In the genomic region with DNA sequence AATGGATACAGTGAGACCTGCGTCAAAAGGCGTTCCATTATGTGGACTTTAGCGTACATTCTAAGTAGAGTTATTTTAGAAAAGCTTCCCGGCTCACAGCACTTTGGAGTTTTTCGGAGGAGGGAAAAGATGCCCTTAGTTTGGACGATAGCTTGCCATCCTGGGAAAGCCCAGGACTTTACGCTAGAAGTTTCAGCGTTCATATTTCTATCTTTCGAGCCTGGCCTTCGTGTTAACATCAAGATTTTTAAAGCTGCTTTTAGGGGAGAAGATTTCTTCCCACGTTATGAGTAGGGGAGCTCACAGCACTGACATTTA, we compare ENCODE assay signal across 9 mouse cellular contexts. TPM values are rescaled to one million over a fixed set of nuclear protein-coding genes. Genes with fewer than 3 reads are reported as not detected.
DNase-seq lines count a peak whose midpoint lies in the region; ATAC-seq and TF ChIP-seq lines count a peak whose summit lies in the region.
"Had no signal": no experiment of that assay in that cellular context is flagged by ENCODE, and none has a peak within 500 bp of the region (broad histone marks: within the 10 kb centered on the region; RNA-seq: fewer than 3 reads in every experiment).

No protein-coding gene starts in this region.

- ATAC-seq in neural tube, embryonic 14.5 days (ENCODE audit: low read depth) = no peak

- TF ChIP-seq CTCF in lung, adult 2 months (IDR thresholded peaks at IDR 0.05; ENCODE audit: insufficient read depth, low read length) = no peak
- TF ChIP-seq CTCF in embryonic fibroblast, embryonic 13.5 days (IDR thresholded peaks at IDR 0.05; ENCODE audit: borderline replicate concordance, insufficient read depth, low read length) = no peak

- WGBS in lung, adult 2 months = under 1% methylated on average over 11 of the region's 11 CpGs
- WGBS in limb, embryonic 10.5 days = 6% methylated on average over 11 of the region's 11 CpGs
- WGBS in neural tube, embryonic 14.5 days = 3% methylated on average over 11 of the region's 11 CpGs

- H3K9ac ChIP-seq in neural tube, embryonic 14.5 days (replicated peaks; ENCODE audit: low read depth, low read length) = peak overlapping the region; percentile 39; the same call in 1 of the 2 replicates

- peak overlapping the region; percentile 66 for H3K4me3 ChIP-seq in lung, adult 2 months (replicated peaks; ENCODE audit: extremely low read depth, low read depth, low read length)
- H3K4me3 ChIP-seq in embryonic fibroblast, embryonic 13.5 days (ENCODE audit: insufficient read depth, low read length) = peak overlapping the region; percentile 66
- peak overlapping the region; percentile 80 for H3K4me3 ChIP-seq in limb, embryonic 10.5 days
- peak overlapping the region; percentile 72 for H3K4me3 ChIP-seq in neural tube, embryonic 14.5 days (ENCODE audit: low read depth, low read length)

- no peak for DNase-seq in lung, adult 2 months
- DNase-seq in lung, postnatal 10 days = no peak
- DNase-seq in limb, embryonic 10.5 days (ENCODE audit: low spot score) = no peak
- DNase-seq in layer of hippocampus, adult 9-10 months (ENCODE audit: low spot score) = no peak
- no peak for DNase-seq in cerebellum, postnatal 10 days
- DNase-seq in adrenal gland, adult 8-10 months = no peak

- no peaks in the 10 kb centered on the region for H3K27me3 ChIP-seq in limb, embryonic 10.5 days (ENCODE audit: low read depth, poor library complexity, severe bottlenecking)
- H3K27me3 ChIP-seq in neural tube, embryonic 14.5 days (ENCODE audit: control insufficient read depth, insufficient read depth, low read length) = no peaks in the 10 kb centered on the region

- H3K4me2 ChIP-seq in neural tube, embryonic 14.5 days (ENCODE audit: low read depth, low read length) = peak overlapping the region; percentile 60

- H3K27ac ChIP-seq in embryonic fibroblast, embryonic 13.5 days (ENCODE audit: insufficient read depth, low read length) = no peak overlapping the region
- peak overlapping the region; percentile 51; the same call in 1 of the 2 replicates for H3K27ac ChIP-seq in limb, embryonic 10.5 days
- H3K27ac ChIP-seq in neural tube, embryonic 14.5 days (ENCODE audit: low read depth, low read length) = 0 out of 2 replicates have a peak overlapping the region, but pooled peaks have one; percentile 22

- TF ChIP-seq POLR2A in lung, adult 2 months (IDR thresholded peaks at IDR 0.05; ENCODE audit: borderline replicate concordance, extremely low read depth, low read depth, low read length) = no peak
- TF ChIP-seq POLR2A in embryonic fibroblast, embryonic 13.5 days (IDR thresholded peaks at IDR 0.05; ENCODE audit: low read depth, low read length) = no peak

- no peaks in the 10 kb centered on the region for H3K4me1 ChIP-seq in lung, adult 2 months (ENCODE audit: control insufficient read depth, insufficient read depth, low read length)
- no peaks in the 10 kb centered on the region for H3K4me1 ChIP-seq in embryonic fibroblast, embryonic 13.5 days (ENCODE audit: control insufficient read depth, insufficient read depth, low read length)
- no peaks in the 10 kb centered on the region for H3K4me1 ChIP-seq in limb, embryonic 10.5 days
- H3K4me1 ChIP-seq in neural tube, embryonic 14.5 days (ENCODE audit: control insufficient read depth, insufficient read depth, low read length) = peaks cover 2% of the 10 kb centered on the region; the same call in 1 of the 2 replicates

- H3K36me3 ChIP-seq in limb, embryonic 10.5 days = no peaks in the 10 kb centered on the region
- no peaks in the 10 kb centered on the region for H3K36me3 ChIP-seq in neural tube, embryonic 14.5 days (ENCODE audit: control insufficient read depth, insufficient read depth, low read length)

- no peaks in the 10 kb centered on the region for H3K9me3 ChIP-seq in limb, embryonic 10.5 days (replicated peaks)
- H3K9me3 ChIP-seq in neural tube, embryonic 14.5 days (ENCODE audit: control insufficient read depth, low read length) = no peaks in the 10 kb centered on the region

RNA-seq across cellular contexts. Expression of a gene that starts 0.9 kb away (rescaled TPM):
- 0.12 and 0.33 TPM in 2 replicates for polyA plus RNA-seq in lung, adult 2 months (2012; rRNA removed)
- polyA plus RNA-seq in embryonic fibroblast, embryonic 13.5 days (2011; ENCODE audit: insufficient read length, low read depth, missing spikeins) = 0.14 TPM in 1 of 2 replicates, not detected in the other
- polyA plus RNA-seq in limb, embryonic 10.5 days (2016; fragmentation: Nextera tagmentation; extraction: Ambion mirVana) = 0.04 TPM in 1 of 2 replicates, not detected in the other
- polyA plus RNA-seq in neural tube, embryonic 14.5 days (2014; fragmentation: Nextera tagmentation; extraction: Ambion mirVana) = 10.8 and 16.5 TPM in 2 replicates
- 1 to 10 TPM in 2 of 4 experiments, under 1 TPM in 2; 0.52 to 1.9 (median 0.89) TPM for total RNA-seq in adrenal gland, adult 8-10 months (2022)

RNA-seq across cellular contexts. Expression of a gene that starts 7.4 kb away (rescaled TPM):
- not detected in 2 replicates for polyA plus RNA-seq in lung, adult 2 months (2012; rRNA removed)
- polyA plus RNA-seq in embryonic fibroblast, embryonic 13.5 days (2011; ENCODE audit: insufficient read length, low read depth, missing spikeins) = not detected in 2 replicates
- not detected in 2 replicates for polyA plus RNA-seq in limb, embryonic 10.5 days (2016; fragmentation: Nextera tagmentation; extraction: Ambion mirVana)
- not detected in 2 replicates for polyA plus RNA-seq in neural tube, embryonic 14.5 days (2014; fragmentation: Nextera tagmentation; extraction: Ambion mirVana)
- not detected for total RNA-seq in adrenal gland, adult 8-10 months (2022)
- total RNA-seq: layer of hippocampus, postnatal 25 days had no signal

RNA-seq across cellular contexts. Expression of a gene that starts 46.7 kb away (rescaled TPM):
- 1.7 and 2.8 TPM in 2 replicates for polyA plus RNA-seq in lung, adult 2 months (2012; rRNA removed)
- polyA plus RNA-seq in embryonic fibroblast, embryonic 13.5 days (2011; ENCODE audit: insufficient read length, low read depth, missing spikeins) = 3.5 and 4.6 TPM in 2 replicates
- 7.9 and 9.7 TPM in 2 replicates for polyA plus RNA-seq in limb, embryonic 10.5 days (2016; fragmentation: Nextera tagmentation; extraction: Ambion mirVana)
- 27.2 and 31.9 TPM in 2 replicates for polyA plus RNA-seq in neural tube, embryonic 14.5 days (2014; fragmentation: Nextera tagmentation; extraction: Ambion mirVana)
- 10 to 100 TPM; 18.1 to 40.9 (median 28.0) TPM for total RNA-seq in adrenal gland, adult 8-10 months (2022)

RNA-seq across cellular contexts. Expression of a gene that starts 47.5 kb away (rescaled TPM):
- polyA plus RNA-seq in lung, adult 2 months (2012; rRNA removed) = 3.3 and 4.8 TPM in 2 replicates
- 12.6 and 14.4 TPM in 2 replicates for polyA plus RNA-seq in embryonic fibroblast, embryonic 13.5 days (2011; ENCODE audit: insufficient read length, low read depth, missing spikeins)
- 6.4 and 6.9 TPM in 2 replicates for polyA plus RNA-seq in limb, embryonic 10.5 days (2016; fragmentation: Nextera tagmentation; extraction: Ambion mirVana)
- 7.3 and 7.6 TPM in 2 replicates for polyA plus RNA-seq in neural tube, embryonic 14.5 days (2014; fragmentation: Nextera tagmentation; extraction: Ambion mirVana)
- 10 to 100 TPM; 14.0 to 21.8 (median 16.9) TPM for total RNA-seq in adrenal gland, adult 8-10 months (2022)
